Mouse (Mus musculus): ENCODE results near the gene Kbtbd13. TPM values are rescaled to one million over a fixed set of nuclear protein-coding genes. Genes with fewer than 3 reads are reported as not detected.
A peak's percentile ranks its signal among the peaks of the same experiment; 100 is the strongest.
"Not testable (repeated sequence)": the region's sequence is repeated elsewhere in the genome, so short reads cannot be mapped to it uniquely, and the experiment has no call there.

Gene Kbtbd13
- polyA plus RNA-seq, 1 experiment from 2014 or later, result 5.5 TPM

GRCm38 (mm10) chr9:65345439-65345838 lies 46.0 kb downstream of the Kbtbd13 start:
- H3K4me2 ChIP-seq, result peak overlapping the region; percentile 77
- 62% methylated on average over 11 of the region's 11 CpGs for WGBS
- not testable (repeated sequence) for H3K27me3 ChIP-seq; H3K36me3 ChIP-seq; H3K9me3 ChIP-seq; ATAC-seq (ENCODE audit: borderline replicate concordance, extremely low read depth, low FRiP score, low TSS enrichment)
- H3K4me3 ChIP-seq, result peak overlapping the region; percentile 95
- H3K27ac ChIP-seq, result peak overlapping the region; percentile 97
- peaks cover 15% of the 10 kb centered on the region for H3K4me1 ChIP-seq
- peak overlapping the region; percentile 98; the same call in 1 of the 2 replicates for H3K9ac ChIP-seq

DNA sequence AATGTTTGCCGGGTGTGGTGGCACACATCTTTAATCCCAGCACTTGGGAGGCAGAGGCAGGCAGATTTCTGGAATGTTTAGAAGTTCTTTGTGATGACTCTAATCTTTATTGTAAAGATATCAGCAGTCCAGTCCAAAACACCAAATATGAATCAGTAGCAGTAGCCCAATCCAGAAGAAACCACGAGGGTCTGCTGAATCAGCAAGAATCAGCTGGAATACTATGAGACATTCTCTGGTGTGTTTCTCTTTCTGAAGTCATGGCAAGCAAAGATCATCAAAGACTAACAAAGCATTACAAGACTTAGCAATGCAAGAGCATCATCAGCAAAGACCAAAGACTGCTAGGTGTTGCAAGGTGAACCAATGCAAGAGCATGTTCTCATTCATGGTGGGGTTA lies 51.0 kb downstream of the Kbtbd13 start:
- no peak overlapping the region for H3K27ac ChIP-seq
- no peaks in the 10 kb centered on the region for H3K9me3 ChIP-seq
- no peak overlapping the region for H3K4me2 ChIP-seq
- WGBS, result 86% methylated on average over 2 of the region's 2 CpGs
- H3K27me3 ChIP-seq, result no peaks in the 10 kb centered on the region
- H3K4me3 ChIP-seq, result no peak overlapping the region
- no peak for ATAC-seq (ENCODE audit: borderline replicate concordance, extremely low read depth, low FRiP score, low TSS enrichment)
- H3K4me1 ChIP-seq, result no peaks in the 10 kb centered on the region
- no peak overlapping the region for H3K9ac ChIP-seq
- H3K36me3 ChIP-seq, result no peaks in the 10 kb centered on the region

- Histone ChIP-seq H3K27me3 (no peaks in the 10 kb centered on the region), H3K4me3 (no peak overlapping the region), H3K27ac (no peak overlapping the region), H3K4me2 (no peak overlapping the region), H3K9me3 (no peaks in the 10 kb centered on the region), H3K4me1 (no peaks in the 10 kb centered on the region), H3K36me3 (no peaks in the 10 kb centered on the region), H3K9ac (no peak overlapping the region)
- no peak for ATAC-seq (ENCODE audit: borderline replicate concordance, extremely low read depth, low FRiP score, low TSS enrichment)
- WGBS, result 83% methylated on average over 4 of the region's 4 CpGs
Observed at GRCm38 (mm10) chr9:65339146-65339545, 52.3 kb downstream of the Kbtbd13 start.

Other genes starting within 250 kb of the Kbtbd13 start
- gene Parp16, start 196.3 kb downstream of the Kbtbd13 start, polyA plus RNA-seq (2015; fragmentation: Nextera tagmentation; extraction: Ambion mirVana), result 5.4 and 5.6 TPM in 2 replicates
- gene Cilp, start 126.5 kb downstream of the Kbtbd13 start, polyA plus RNA-seq (2015; fragmentation: Nextera tagmentation; extraction: Ambion mirVana), result 0.09 and 0.16 TPM in 2 replicates
- 47.2 and 50.0 TPM in 2 replicates for gene Clpx, start 97.4 kb downstream of the Kbtbd13 start, polyA plus RNA-seq (2015; fragmentation: Nextera tagmentation; extraction: Ambion mirVana)
- 9.3 and 10.6 TPM in 2 replicates for gene Pdcd7, start 45.5 kb downstream of the Kbtbd13 start, polyA plus RNA-seq (2015; fragmentation: Nextera tagmentation; extraction: Ambion mirVana)
- gene Ubap1l, start 30.6 kb downstream of the Kbtbd13 start, polyA plus RNA-seq (2015; fragmentation: Nextera tagmentation; extraction: Ambion mirVana), result 0.14 TPM in 1 of 2 replicates, not detected in the other
- gene Rasl12, start 6.9 kb upstream of the Kbtbd13 start, polyA plus RNA-seq (2015; fragmentation: Nextera tagmentation; extraction: Ambion mirVana), result 49.9 and 52.6 TPM in 2 replicates
- not detected in 2 replicates for gene Slc51b, start 31.3 kb upstream of the Kbtbd13 start, polyA plus RNA-seq (2015; fragmentation: Nextera tagmentation; extraction: Ambion mirVana)
- gene Mtfmt, start 44.1 kb upstream of the Kbtbd13 start, polyA plus RNA-seq (2015; fragmentation: Nextera tagmentation; extraction: Ambion mirVana), result 18.6 and 19.3 TPM in 2 replicates
- 88.6 and 97.0 TPM in 2 replicates for gene Spg21, start 69.3 kb upstream of the Kbtbd13 start, polyA plus RNA-seq (2015; fragmentation: Nextera tagmentation; extraction: Ambion mirVana)
- gene Ankdd1a, start 128.5 kb upstream of the Kbtbd13 start, polyA plus RNA-seq (2015; fragmentation: Nextera tagmentation; extraction: Ambion mirVana), result not detected in 2 replicates
- 21.7 TPM in 2 replicates for gene Plekho2, start 188.4 kb upstream of the Kbtbd13 start, polyA plus RNA-seq (2015; fragmentation: Nextera tagmentation; extraction: Ambion mirVana)
- gene Pif1, start 195.5 kb upstream of the Kbtbd13 start, polyA plus RNA-seq (2015; fragmentation: Nextera tagmentation; extraction: Ambion mirVana), result 16.6 and 19.0 TPM in 2 replicates
- gene Rbpms2, start 238.0 kb upstream of the Kbtbd13 start, polyA plus RNA-seq (2015; fragmentation: Nextera tagmentation; extraction: Ambion mirVana), result 15.1 and 16.6 TPM in 2 replicates

All from lung, embryonic 15.5 days (tissue).